Mouse (Mus musculus) thymus, postnatal 36 days (tissue): ENCODE results near the gene Gna13.
"Not testable (repeated sequence)": the region's sequence is repeated elsewhere in the genome, so short reads cannot be mapped to it uniquely, and the experiment has no call there.

Source experiments
- DNase-seq, 2 experiments: peaks; one replicate each; pipeline ENCODE4 v3.0.0; 2022; ENCODE audit warnings: mixed read lengths in 2 of 2

Gna13 gene

DNA sequence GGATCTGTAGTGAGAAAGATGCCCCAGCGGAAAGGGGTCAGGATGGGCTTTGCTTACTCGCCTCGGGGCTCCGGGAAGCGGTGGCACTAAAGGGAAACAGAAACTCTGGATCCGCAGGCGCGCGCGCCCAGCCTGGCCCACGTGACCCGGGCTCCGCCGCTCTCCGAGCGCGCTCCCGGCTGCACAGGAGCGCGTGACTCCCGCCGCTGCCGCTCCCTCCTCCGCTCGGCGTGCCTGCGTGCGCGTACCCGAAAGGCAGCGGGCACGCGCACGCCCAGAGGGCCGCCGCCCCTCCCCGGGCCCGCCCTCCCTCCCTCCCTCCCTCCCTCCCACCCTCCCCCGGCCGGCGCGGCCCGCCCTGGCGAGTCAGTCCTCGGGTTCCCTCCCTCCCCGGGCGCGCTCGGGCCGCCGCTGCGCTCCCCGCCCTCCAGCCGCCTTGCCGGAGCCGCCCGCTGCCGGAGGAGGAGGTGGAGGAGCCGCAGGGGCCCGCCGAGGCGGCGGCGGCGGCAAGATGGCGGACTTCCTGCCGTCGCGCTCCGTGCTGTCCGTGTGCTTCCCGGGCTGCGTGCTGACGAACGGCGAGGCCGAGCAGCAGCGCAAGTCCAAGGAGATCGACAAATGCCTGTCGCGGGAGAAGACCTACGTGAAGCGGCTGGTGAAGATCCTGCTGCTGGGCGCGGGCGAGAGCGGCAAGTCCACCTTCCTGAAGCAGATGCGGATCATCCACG lies at the start of gene Gna13:
Gene Gna13 (plus strand): TSS at position 369 of the 728 bp plus-strand sequence.
- DNase-seq, result peak; percentile 87 to 92

DNA sequence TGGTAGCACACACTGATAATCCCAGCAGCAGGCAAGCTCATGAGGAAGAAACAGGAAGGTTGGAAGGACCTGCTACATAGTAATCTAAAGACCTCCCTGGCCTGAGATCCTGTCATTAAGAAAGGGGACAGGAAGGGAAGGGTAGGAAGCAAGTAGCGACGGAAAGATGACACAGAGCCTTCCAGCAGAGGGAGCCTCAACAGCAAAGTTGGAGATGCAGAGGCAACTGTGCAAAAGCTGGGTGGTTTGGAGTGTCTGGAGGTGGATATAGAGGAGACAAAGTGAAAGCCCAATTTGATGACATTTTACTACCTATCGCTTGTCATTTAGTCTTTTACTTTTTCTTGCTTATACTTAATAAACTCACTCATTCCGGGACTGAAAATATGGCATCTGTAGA lies 45.7 kb upstream of the Gna13 start:
- peak; percentile 45 to 60 for DNase-seq

- DNase-seq, result no peak
These were observed 43.2 kb upstream of the Gna13 start for GRCm38 (mm10) chr11:109319471-109319870.

- no peak for DNase-seq
These were observed 42.7 kb upstream of the Gna13 start for GRCm38 (mm10) chr11:109319946-109320345.

DNA sequence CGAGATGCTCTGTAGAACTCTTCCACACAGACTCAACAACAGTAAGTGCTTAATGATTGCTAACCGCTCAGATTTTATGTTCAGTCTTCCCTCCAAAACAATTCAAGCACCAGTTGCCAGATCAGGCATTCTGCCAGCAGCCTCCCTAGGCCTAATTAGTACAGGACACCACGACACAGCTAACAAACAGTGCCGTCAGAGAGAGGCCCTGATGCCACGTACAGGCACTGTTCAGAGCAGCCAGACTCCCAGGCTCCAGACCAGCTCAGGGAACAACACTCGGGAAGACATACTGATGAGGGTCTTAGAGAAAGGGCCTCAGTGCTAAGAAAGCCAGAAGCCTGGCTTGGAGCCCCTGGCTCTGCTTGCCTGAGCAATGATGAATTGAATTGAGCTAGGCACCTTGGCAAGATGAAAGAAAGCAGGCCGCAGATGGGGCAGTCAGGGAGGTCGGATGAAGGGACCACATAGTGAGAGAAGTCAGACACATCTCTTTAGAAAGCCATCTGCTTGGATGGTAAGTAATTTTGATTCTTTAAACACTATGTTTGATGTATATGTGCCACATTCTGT lies 42.2 kb upstream of the Gna13 start:
- no peak for DNase-seq

- no peak for DNase-seq
These were observed 36.4 kb upstream of the Gna13 start for GRCm38 (mm10) chr11:109326270-109326669.

DNA sequence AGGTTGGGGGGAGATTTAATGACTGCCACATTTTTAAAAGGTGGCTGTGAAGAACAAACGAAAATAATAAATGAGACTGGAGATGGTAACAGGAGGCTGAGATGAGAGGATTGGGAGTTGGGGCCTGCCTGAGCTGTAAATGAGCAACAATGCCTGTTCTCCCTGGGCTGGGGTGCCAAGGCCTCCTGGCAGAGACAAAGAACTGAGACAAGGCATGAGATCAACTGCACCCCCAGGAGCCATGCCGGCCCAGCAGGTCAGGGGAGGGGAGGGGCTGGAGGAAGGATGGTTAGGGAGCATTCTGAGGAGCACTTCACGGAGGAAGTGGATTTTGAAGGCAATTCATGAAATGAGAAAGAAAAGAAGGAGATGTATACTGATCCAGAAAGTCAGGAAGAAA lies 35.2 kb upstream of the Gna13 start:
- DNase-seq, result no peak

DNA sequence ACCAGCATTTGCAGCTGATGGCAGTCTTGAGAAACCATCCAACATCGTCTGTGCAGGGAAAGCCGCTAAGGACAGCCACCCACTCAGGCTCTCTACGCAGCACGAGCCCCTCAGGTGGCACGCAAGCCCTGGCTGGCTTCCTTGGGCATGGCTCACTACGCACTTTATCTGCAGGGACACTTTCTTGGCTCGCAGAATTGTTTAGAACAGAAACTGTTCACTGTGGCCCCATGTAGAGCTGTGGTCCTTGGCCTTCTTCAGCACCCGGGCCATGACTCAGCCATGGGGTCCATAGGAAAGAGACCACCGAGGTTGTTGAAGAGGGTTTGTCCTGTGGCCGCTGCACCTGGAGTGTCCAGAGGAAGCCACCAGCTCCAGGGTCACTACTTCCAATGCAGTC lies 34.7 kb upstream of the Gna13 start:
- no peak for DNase-seq

DNA sequence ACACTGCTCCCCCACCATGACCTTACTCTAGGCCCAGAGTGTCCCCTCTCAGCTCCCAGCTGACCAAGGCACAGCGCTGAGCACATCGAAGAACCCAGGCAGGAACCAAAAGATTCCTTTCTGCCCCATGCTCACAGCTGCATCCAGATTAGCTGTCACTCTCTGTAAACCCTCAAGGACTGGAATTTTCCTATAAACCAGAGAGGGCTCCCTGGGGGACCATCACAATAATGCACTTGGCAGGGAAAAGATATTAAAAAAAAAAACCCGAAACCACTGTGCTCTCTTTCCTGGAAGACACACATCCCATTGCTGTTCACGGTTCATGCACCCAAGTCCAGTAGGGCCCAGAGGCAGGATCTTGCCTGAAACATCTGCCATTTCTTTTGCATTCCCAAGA lies 33.3 kb upstream of the Gna13 start:
- no peak for DNase-seq

DNA sequence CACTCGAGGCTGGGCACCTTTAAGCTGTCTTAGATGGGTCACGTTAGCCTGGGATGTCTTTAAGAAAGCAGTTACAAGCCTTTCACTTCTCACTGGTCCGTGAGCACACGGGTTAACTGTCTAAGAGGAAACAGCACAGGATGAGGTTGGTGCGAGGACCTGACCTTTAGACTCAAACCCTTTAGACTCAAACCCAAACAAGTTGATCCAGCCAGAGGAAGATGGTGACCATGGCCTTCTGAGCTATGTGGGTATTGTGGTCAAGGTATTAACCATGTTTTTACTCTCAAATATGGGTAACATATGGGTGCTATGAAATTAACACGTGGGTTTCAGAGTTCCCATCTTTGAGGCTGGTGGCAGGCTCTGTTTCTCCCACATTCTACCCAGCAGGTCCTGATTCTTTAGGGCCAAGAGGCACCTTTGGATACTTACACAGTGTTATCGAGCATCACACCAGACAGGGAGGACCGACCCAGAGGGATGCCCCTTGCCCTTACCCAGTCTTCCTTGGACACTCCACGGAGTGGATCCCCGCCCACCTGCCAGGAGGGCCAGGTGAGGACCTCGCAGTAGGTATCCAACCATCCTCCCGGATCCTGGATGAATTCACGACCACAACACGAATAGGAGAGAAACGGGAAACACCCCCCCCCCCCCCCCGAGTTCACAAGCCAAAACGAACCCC lies 31.8 kb upstream of the Gna13 start:
- no peak for DNase-seq

DNA sequence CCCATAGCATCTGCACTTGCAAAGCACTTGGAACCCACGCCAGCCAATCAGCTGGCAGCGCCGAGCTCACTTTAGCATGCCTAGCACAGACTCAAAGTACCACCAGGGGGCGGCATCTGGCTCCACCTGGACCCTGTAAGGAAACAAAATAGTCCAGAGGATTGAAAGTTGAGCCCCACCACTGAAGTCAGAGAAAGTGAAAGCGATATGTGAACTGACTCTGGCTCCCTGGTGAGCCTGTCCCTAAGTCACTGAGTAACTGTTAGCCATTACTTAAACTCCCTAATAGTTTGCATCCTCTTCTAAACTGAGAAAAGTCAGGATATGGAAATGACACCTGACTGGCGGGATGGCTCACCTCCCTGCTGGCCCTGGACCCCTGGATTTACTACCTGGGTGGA lies 31.2 kb upstream of the Gna13 start:
- DNase-seq, result peak; percentile 91 to 93

DNA sequence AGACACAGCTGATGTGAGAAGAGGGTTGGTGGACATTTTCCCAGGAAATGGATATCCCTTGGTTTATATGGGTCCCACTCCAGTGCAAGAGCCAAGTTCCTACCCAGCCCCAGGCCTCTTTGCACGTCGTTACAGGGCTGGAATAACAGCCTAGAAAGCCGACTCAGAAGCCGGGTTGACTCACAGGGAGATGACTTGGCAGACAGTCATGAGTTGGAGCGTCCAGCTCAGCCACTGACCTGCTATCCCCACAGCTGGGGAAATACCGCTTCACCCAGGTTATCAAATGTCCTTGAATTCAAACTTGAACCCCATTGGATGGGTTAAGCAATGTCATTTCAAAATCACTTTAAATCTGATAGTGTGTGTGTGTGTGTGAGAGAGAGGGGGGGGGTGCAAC lies 29.9 kb upstream of the Gna13 start:
- no peak for DNase-seq

DNA sequence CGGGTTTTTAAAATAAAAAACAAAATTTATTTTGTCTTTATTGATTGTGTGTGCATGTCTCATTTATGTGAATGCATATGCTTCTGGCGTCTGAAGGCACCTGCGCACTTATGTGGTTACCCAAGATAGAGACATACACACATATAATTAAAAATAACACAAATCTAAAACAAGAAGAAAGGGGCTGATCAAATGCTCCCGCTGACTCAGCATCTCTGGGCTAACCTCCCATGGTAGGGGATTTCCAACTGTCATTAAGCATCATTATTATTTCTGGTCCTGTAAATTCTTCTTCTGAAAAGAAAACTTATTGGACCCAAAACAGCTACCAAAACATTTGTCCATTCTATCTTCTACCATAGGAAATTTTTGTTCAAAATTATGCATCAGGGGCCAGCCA lies 27.9 kb upstream of the Gna13 start:
- no peak for DNase-seq

GRCm38 (mm10) chr11:109335890-109336289 lies 26.7 kb upstream of the Gna13 start:
- no peak for DNase-seq

DNA sequence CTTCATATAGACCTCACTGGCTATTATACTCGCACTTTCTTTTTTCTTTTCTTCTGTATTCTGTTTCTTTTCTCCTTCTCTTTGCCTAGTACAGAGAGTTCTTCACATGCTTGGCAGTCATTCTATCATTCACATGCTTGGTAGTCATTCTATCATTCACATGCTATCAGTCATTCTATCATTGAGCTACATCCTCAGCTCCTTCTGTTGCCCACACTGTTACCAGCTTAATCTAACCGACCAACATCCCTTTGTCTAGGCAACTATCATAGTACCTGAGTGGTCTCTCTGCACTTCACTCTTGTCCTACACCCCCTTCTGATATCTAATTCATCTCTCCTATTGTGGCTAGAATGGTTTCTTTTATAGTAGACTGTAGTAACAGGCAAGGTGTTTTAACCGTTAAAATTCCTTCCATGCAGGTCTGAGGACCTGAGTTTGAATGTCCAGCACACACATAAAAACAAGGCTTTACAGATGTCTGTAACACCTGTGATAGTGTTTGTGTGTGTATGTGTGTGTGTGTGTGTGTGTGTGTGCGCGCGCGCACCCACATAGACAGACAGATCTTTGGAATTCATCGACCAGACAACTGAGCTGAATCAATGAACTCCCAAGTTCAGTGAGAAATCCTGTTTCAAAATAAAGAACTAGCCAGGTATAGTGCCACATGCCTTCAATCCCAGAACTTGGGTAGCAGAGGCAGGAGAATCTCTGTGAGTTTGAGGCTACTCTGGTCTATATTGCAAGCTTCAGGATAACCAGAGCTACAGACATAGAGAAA lies 23.3 kb upstream of the Gna13 start:
- DNase-seq, result no peak

DNA sequence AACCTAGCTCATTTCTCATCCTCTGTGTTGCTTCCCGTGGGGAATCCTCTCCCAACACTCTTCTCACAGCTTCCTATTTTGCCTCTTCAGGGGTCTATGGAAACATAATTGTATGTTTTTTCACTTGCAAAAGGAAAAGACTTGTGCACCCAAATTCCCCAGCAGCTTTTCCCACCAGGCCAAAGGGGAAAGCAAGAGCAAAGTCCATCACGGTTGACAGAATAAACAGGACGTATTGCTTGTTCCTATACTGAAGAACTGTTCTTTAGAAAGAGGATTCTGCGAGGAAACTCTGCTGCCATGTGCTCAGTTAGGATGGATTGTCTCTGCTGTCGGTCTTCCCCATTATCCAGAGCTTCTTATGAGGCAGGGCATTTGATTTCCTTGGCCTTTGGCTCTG lies 22.1 kb upstream of the Gna13 start:
- DNase-seq, result no peak

DNA sequence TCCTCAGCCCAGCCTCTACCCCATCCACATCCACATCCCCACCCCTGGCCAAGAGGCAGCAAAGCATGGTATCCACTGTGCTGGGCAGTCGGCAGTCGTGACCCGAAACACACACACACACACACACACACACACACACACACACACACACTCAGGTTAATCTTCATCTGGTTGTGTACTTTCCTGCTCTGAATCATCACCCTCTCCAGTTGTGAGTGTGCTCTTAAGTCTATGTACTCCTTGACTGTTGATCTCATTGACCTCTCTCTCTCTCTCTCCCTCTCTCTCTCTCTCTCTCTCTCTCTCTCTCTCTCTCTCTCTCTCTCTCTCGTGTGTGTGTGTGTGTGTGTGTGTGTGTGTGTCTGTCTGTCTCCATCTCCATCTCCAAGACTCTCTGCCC lies 20.0 kb upstream of the Gna13 start:
- DNase-seq, result not testable (repeated sequence)

DNA sequence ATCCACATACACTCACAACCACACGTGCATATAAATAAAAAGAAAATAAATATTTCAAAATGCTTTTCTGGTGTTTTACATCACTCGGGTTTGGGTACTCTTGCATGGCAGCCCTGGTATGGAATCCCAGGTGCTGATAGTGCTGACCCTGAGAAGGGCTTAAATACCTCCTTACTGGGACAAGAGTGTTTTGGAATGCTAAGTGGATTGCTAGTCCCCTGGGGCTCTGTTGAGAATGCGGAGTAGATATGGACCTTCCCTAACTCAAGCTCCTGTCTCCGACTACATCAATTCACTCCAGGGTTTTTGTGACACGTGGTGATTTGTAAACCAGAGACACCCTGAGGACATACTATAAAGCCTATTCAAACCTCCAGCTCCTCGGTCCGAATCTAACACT lies 19.1 kb upstream of the Gna13 start:
- DNase-seq, result no peak

DNA sequence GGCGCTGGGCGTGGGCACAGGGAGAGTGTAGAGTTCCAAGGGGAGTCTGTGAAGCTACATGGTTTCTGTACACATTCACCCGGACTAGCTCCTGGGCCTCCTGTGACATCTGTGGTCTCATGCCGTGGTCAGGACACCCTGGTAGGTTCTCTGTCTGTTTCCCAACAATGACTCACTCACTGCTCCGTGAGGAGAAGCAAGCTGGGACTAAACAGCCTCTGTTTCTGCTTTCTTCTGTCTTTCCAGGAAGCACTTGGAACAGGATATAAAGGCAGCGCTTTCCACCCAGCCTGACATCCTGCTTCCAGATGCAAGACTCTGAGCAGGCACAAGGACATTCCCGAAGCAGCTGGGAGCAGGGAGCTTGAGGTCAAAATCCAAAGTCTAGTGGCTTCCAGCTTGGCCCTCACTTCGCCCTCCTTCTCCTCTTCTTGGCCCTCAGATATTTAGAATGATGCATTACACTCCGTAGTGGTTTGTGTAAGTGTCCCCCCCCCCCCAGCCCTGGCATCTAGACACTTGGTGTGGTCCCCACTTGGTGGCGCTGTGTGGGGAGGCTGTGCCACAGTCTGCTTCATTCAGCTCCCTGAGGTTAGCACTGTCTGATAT lies 18.5 kb upstream of the Gna13 start:
- DNase-seq, result peak; percentile 26 to 31

GRCm38 (mm10) chr11:109347242-109347959 lies 15.2 kb upstream of the Gna13 start:
- peak; percentile 51 to 64 for DNase-seq

DNA sequence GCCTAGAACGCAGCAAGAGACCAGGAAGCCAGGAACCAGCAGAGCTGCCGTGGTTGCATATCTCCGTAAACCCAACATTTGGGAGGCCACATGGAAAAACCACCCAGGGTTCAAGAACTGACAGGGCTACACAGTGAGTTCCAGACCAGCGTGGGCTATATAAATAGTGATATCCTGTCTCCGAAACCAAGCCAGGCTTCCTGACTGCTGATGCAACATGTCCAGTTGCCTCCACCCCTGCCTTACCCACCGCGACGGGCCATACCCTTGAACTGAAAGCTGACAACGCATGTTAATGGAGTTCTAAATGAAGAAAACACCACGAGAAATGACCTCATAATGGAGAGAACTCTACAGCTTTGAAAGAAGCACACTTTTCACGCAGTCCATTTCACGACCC lies 14.2 kb upstream of the Gna13 start:
- DNase-seq, result no peak

- no peak for DNase-seq
These were observed 12.8 kb upstream of the Gna13 start for GRCm38 (mm10) chr11:109349652-109350316.
